Mouse (Mus musculus) layer of hippocampus, adult 18-20 months (tissue): Measurements from ENCODE around the gene Sntb2. TPM values are rescaled to one million over a fixed set of nuclear protein-coding genes. Genes with fewer than 3 reads are reported as not detected.

Source experiments
- total RNA-seq, 2 experiments: library from RNA; stranded (reverse); gene quantifications; 2 replicates each; pipeline ENCODE4 v1.2.3; 2021

The Sntb2 gene
- total RNA-seq, 2 experiments from 2014 or later: 22.6 to 26.3 TPM

Other genes starting within 250 kb of the Sntb2 start
- gene Has3, start 65.5 kb upstream of the Sntb2 start, total RNA-seq: 1 to 10 TPM; 1.7 TPM
- gene Utp4, start 42.1 kb upstream of the Sntb2 start, total RNA-seq: 10 to 100 TPM; 43.3 to 45.1 TPM
- gene Vps4a, start 95.5 kb downstream of the Sntb2 start, total RNA-seq: 100 to 1,000 TPM; 109 to 114 TPM
- 10 to 100 TPM; 27.1 to 31.7 TPM for gene Pdf, start 112.9 kb downstream of the Sntb2 start, total RNA-seq
- 10 to 100 TPM; 29.2 to 29.4 TPM for gene Cog8, start 120.9 kb downstream of the Sntb2 start, total RNA-seq
- 10 to 100 TPM; 40.5 to 45.3 TPM for gene Nip7, start 121.1 kb downstream of the Sntb2 start, total RNA-seq
- not detected for gene Tmed6, start 129.9 kb downstream of the Sntb2 start, total RNA-seq
- gene Terf2, start 160.8 kb downstream of the Sntb2 start, total RNA-seq: 10 to 100 TPM; 36.6 to 36.9 TPM
- gene Cyb5b, start 214.9 kb downstream of the Sntb2 start, total RNA-seq: 100 to 1,000 TPM; 106 to 113 TPM